Mouse (Mus musculus): ENCODE measurements around the gene Kcnip2.

Kcnip2 gene

GRCm38 (mm10) chr19:45815831-45816405 lies at the start of gene Kcnip2:
Gene Kcnip2, minus strand, starts transcription at chr19:45816061.
- DNase-seq, result no peak

GRCm38 (mm10) chr19:45855284-45855920 lies 39.5 kb upstream of the Kcnip2 start:
- no peak for DNase-seq

GRCm38 (mm10) chr19:45854521-45854920 lies 38.7 kb upstream of the Kcnip2 start:
- DNase-seq, result peak; percentile 2

- DNase-seq, result no peak
These were observed 31.9 kb upstream of the Kcnip2 start for GRCm38 (mm10) chr19:45847733-45848093.

GRCm38 (mm10) chr19:45847016-45847732 lies 31.3 kb upstream of the Kcnip2 start:
- DNase-seq, result no peak

- DNase-seq, result no peak
These were observed 28.3 kb upstream of the Kcnip2 start for GRCm38 (mm10) chr19:45844209-45844608.

GRCm38 (mm10) chr19:45843424-45843823 lies 27.6 kb upstream of the Kcnip2 start:
- DNase-seq, result no peak

GRCm38 (mm10) chr19:45837050-45837994 lies 21.5 kb upstream of the Kcnip2 start:
- no peak for DNase-seq

GRCm38 (mm10) chr19:45835490-45835889 lies 19.6 kb upstream of the Kcnip2 start:
- DNase-seq, result no peak

- DNase-seq, result no peak
These were observed 17.8 kb upstream of the Kcnip2 start for GRCm38 (mm10) chr19:45833665-45834064.

- no peak for DNase-seq
These were observed 14.8 kb upstream of the Kcnip2 start for GRCm38 (mm10) chr19:45830679-45831078.

GRCm38 (mm10) chr19:45827736-45828135 lies 11.9 kb upstream of the Kcnip2 start:
- DNase-seq, result no peak

- DNase-seq, result no peak
These were observed 11.3 kb upstream of the Kcnip2 start for GRCm38 (mm10) chr19:45827125-45827524.

- no peak for DNase-seq
These were observed 10.3 kb upstream of the Kcnip2 start for GRCm38 (mm10) chr19:45826146-45826545.

GRCm38 (mm10) chr19:45821832-45822231 lies 6.0 kb upstream of the Kcnip2 start:
- peak; percentile 35 for DNase-seq

- no peak for DNase-seq
These were observed 2.1 kb upstream of the Kcnip2 start for GRCm38 (mm10) chr19:45817816-45818490.

- no peak for DNase-seq
These were observed 866 bp upstream of the Kcnip2 start for GRCm38 (mm10) chr19:45816727-45817126.

GRCm38 (mm10) chr19:45815170-45815569 lies 691 bp downstream of the Kcnip2 start:
- DNase-seq, result no peak

- DNase-seq, result no peak
These were observed 2.1 kb downstream of the Kcnip2 start for GRCm38 (mm10) chr19:45813801-45814200.

GRCm38 (mm10) chr19:45813263-45813662 lies 2.6 kb downstream of the Kcnip2 start:
- peak; percentile 76 for DNase-seq

GRCm38 (mm10) chr19:45812673-45813252 lies 3.1 kb downstream of the Kcnip2 start:
- DNase-seq, result no peak

GRCm38 (mm10) chr19:45812115-45812514 lies 3.7 kb downstream of the Kcnip2 start:
- DNase-seq, result peak; percentile 40
